Mouse (Mus musculus): ENCODE data around the gene Lat2.

DNA sequence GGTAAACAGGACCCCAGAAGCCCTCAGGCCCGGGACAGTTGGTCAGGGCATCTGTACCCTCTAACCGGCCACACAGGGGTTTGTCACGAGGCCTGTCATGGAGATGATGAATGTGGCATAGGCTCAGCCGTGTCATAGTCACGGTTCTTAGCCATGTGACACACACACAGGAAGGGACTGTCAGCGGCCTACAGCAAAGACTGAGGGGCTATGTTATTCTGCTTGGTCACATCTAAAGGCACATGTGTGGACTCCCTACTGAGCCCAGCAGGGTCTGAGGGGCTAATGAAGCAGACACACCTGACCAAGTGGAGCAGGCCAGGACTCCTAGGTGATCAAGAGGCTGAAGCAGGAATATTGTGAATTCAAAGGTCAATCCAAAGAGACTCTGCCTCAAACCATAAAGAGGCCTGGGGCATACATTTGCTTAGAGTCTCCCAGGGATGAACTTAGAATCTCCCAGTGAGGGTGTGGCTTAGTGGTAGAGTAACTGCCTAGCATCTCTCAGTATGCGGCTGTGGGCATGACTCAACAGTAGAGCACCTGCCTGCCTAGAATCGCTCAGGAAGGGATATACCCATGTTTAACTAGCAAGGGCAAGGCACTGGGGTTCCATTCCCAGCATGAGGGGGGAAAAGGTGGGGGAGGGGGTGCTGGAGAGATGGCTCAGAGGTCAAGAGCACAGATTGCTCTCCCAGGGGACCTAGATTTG is 2.9 kb downstream of the Lat2 start:
- TF ChIP-seq POLR2A (IDR thresholded peaks at IDR 0.05; ENCODE audit: low read depth, low read length) (no peak), CTCF (IDR thresholded peaks at IDR 0.05; ENCODE audit: extremely low read depth, insufficient read depth, insufficient read length, insufficient replicate concordance) (no peak)
